Mouse (Mus musculus): ENCODE measurements at regions not wholly inside any gene's neighbourhood (a gene's known extent, or its start where the extent isn't known, plus 50 kb on each side); places are given as distances from the start of the nearest gene placed in this dataset.
A peak's percentile ranks its signal among the peaks of the same experiment; 100 is the strongest.

GRCm38 (mm10) chr4:152625032-152626003 is 147.6 kb upstream of the Kcnab2 start:
- no peaks in the 10 kb centered on the region for H3K4me1 ChIP-seq (ENCODE audit: control insufficient read depth in 1 of 2, insufficient read depth in 2 of 2, low read length in 2 of 2)
- H3K9me3 ChIP-seq (replicated peaks; ENCODE audit: insufficient read depth, low read length) = no peaks in the 10 kb centered on the region
- DNase-seq (ENCODE audit: low read depth, low spot score) = peak; percentile 18
- no peak overlapping the region for H3K4me3 ChIP-seq (ENCODE audit: control insufficient read depth in 1 of 2, insufficient read depth in 1 of 2, low read depth in 2 of 2, low read length in 2 of 2)
- no peak overlapping the region for H3K27ac ChIP-seq (ENCODE audit: control insufficient read depth, low read depth, low read length)
- H3K79me2 ChIP-seq (ENCODE audit: control insufficient read depth, insufficient read depth, low read length, poor library complexity) = no peaks in the 10 kb centered on the region
- TF ChIP-seq MAFK (IDR thresholded peaks at IDR 0.05; ENCODE audit: borderline replicate concordance, low read depth, low read length) (no peak), ZC3H11A (IDR thresholded peaks at IDR 0.05; ENCODE audit: low read depth, low read length) (0 out of 2 replicates have a peak, but pooled peaks have one; percentile 14), TBP (IDR thresholded peaks at IDR 0.05; ENCODE audit: low read depth, low read length) (no peak), GATA1 (IDR thresholded peaks at IDR 0.05; ENCODE audit: low read depth, low read length) (no peak), CTCF (IDR thresholded peaks at IDR 0.05 in 2 of 3, conservative IDR thresholded peaks at IDR 0.05 in 1 of 3; ENCODE audit: control insufficient read depth in 1 of 3, insufficient read depth in 1 of 3, low read depth in 2 of 3, low read length in 3 of 3, poor library complexity in 1 of 3, severe bottlenecking in 1 of 3) (peak; percentile 36 to 69 (median 47)), TCF12 (IDR thresholded peaks at IDR 0.05; ENCODE audit: low read depth, low read length) (no peak), EP300 (IDR thresholded peaks at IDR 0.05; ENCODE audit: low read depth in 1 of 2, low read length in 2 of 2) (no peak), RAD21 (IDR thresholded peaks at IDR 0.05; ENCODE audit: low read depth, low read length) (peak; percentile 25), SMC3 (IDR thresholded peaks at IDR 0.05; ENCODE audit: low read depth, low read length) (peak; percentile 32)
- H3K27me3 ChIP-seq (ENCODE audit: control insufficient read depth in 1 of 2, insufficient read depth in 2 of 2, low read length in 2 of 2) = no peaks in the 10 kb centered on the region
- no peak overlapping the region for H3K9ac ChIP-seq (ENCODE audit: control insufficient read depth, low read depth, low read length, poor library complexity, severe bottlenecking)
- H3K36me3 ChIP-seq (ENCODE audit: control insufficient read depth in 1 of 2, insufficient read depth in 2 of 2, low read length in 2 of 2) = no peaks in the 10 kb centered on the region

GRCm38 (mm10) chr4:152622022-152622777 is 144.5 kb upstream of the Kcnab2 start:
- no peaks in the 10 kb centered on the region for H3K9me3 ChIP-seq (replicated peaks; ENCODE audit: insufficient read depth, low read length)
- no peaks in the 10 kb centered on the region for H3K36me3 ChIP-seq (ENCODE audit: control insufficient read depth in 1 of 2, insufficient read depth in 2 of 2, low read length in 2 of 2)
- no peak overlapping the region for H3K4me3 ChIP-seq (ENCODE audit: control insufficient read depth in 1 of 2, insufficient read depth in 1 of 2, low read depth in 2 of 2, low read length in 2 of 2)
- no peak for DNase-seq (ENCODE audit: low read depth, low spot score)
- no peak overlapping the region for H3K9ac ChIP-seq (ENCODE audit: control insufficient read depth, low read depth, low read length, poor library complexity, severe bottlenecking)
- no peak overlapping the region for H3K27ac ChIP-seq (ENCODE audit: control insufficient read depth, low read depth, low read length)
- H3K79me2 ChIP-seq (ENCODE audit: control insufficient read depth, insufficient read depth, low read length, poor library complexity) = no peaks in the 10 kb centered on the region
- TF ChIP-seq ETS1 (IDR thresholded peaks at IDR 0.05; ENCODE audit: low read depth, low read length) = no peak
- no peaks in the 10 kb centered on the region for H3K27me3 ChIP-seq (ENCODE audit: control insufficient read depth in 1 of 2, insufficient read depth in 2 of 2, low read length in 2 of 2)
- H3K4me1 ChIP-seq (ENCODE audit: control insufficient read depth in 1 of 2, insufficient read depth in 2 of 2, low read length in 2 of 2) = no peaks in the 10 kb centered on the region

GRCm38 (mm10) chr4:152617636-152618035 is 140.0 kb upstream of the Kcnab2 start:
- no peaks in the 10 kb centered on the region for H3K9me3 ChIP-seq (replicated peaks; ENCODE audit: insufficient read depth, low read length)
- H3K9ac ChIP-seq (ENCODE audit: control insufficient read depth, low read depth, low read length, poor library complexity, severe bottlenecking) = no peak overlapping the region
- no peaks in the 10 kb centered on the region for H3K4me1 ChIP-seq (ENCODE audit: control insufficient read depth in 1 of 2, insufficient read depth in 2 of 2, low read length in 2 of 2)
- no peaks in the 10 kb centered on the region for H3K79me2 ChIP-seq (ENCODE audit: control insufficient read depth, insufficient read depth, low read length, poor library complexity)
- H3K36me3 ChIP-seq (ENCODE audit: control insufficient read depth in 1 of 2, insufficient read depth in 2 of 2, low read length in 2 of 2) = no peaks in the 10 kb centered on the region
- H3K27ac ChIP-seq (ENCODE audit: control insufficient read depth, low read depth, low read length) = no peak overlapping the region
- DNase-seq (ENCODE audit: low read depth, low spot score) = no peak
- no peaks in the 10 kb centered on the region for H3K27me3 ChIP-seq (ENCODE audit: control insufficient read depth in 1 of 2, insufficient read depth in 2 of 2, low read length in 2 of 2)
- no peak overlapping the region for H3K4me3 ChIP-seq (ENCODE audit: control insufficient read depth in 1 of 2, insufficient read depth in 1 of 2, low read depth in 2 of 2, low read length in 2 of 2)
- TF ChIP-seq USF2 (IDR thresholded peaks at IDR 0.05; ENCODE audit: borderline replicate concordance in 1 of 2, insufficient read depth in 1 of 2, low read depth in 1 of 2, low read length in 2 of 2) = no peak
- no peak for TF ChIP-seq NRF1 (IDR thresholded peaks at IDR 0.05; ENCODE audit: insufficient read depth, low read depth, low read length, poor library complexity, severe bottlenecking)
- TF ChIP-seq SMC3 (IDR thresholded peaks at IDR 0.05; ENCODE audit: low read depth, low read length) = no peak
- no peak for TF ChIP-seq NELFE (IDR thresholded peaks at IDR 0.05; ENCODE audit: low read depth, low read length)
- TF ChIP-seq ZKSCAN1 (IDR thresholded peaks at IDR 0.05; ENCODE audit: low read depth, low read length) = no peak
- no peak for TF ChIP-seq TBP (IDR thresholded peaks at IDR 0.05; ENCODE audit: low read depth, low read length)
- no peak for TF ChIP-seq MAX (IDR thresholded peaks at IDR 0.05; ENCODE audit: low read length)
- no peak for TF ChIP-seq CTCF (IDR thresholded peaks at IDR 0.05 in 2 of 3, conservative IDR thresholded peaks at IDR 0.05 in 1 of 3; ENCODE audit: control insufficient read depth in 1 of 3, insufficient read depth in 1 of 3, low read depth in 2 of 3, low read length in 3 of 3, poor library complexity in 1 of 3, severe bottlenecking in 1 of 3)
- TF ChIP-seq JUND (IDR thresholded peaks at IDR 0.05; ENCODE audit: low read depth, low read length) = no peak
- no peak for TF ChIP-seq MYC (IDR thresholded peaks at IDR 0.05; ENCODE audit: low read depth, low read length)
- TF ChIP-seq MYB (IDR thresholded peaks at IDR 0.05; ENCODE audit: low read depth, low read length) = no peak
- TF ChIP-seq ZC3H11A (IDR thresholded peaks at IDR 0.05; ENCODE audit: low read depth, low read length) = no peak
- no peak for TF ChIP-seq BHLHE40 (IDR thresholded peaks at IDR 0.05; ENCODE audit: borderline replicate concordance, low read depth, low read length)
- no peak for TF ChIP-seq ZNF384 (IDR thresholded peaks at IDR 0.05; ENCODE audit: low read depth, low read length)
- TF ChIP-seq MAFK (IDR thresholded peaks at IDR 0.05; ENCODE audit: borderline replicate concordance, low read depth, low read length) = no peak
- TF ChIP-seq E2F4 (IDR thresholded peaks at IDR 0.05; ENCODE audit: borderline replicate concordance, low read depth, low read length) = no peak
